Mouse (Mus musculus) embryonic facial prominence, embryonic 11.5 days (tissue): ENCODE measurements around the gene Cenpt. TPM values are rescaled to one million over a fixed set of nuclear protein-coding genes. Genes with fewer than 3 reads are reported as not detected.

Experiments used
- ATAC-seq: fragments of 200-750 bp; cut with Nextera tagmentation; replicated peaks from 2 replicates; pipeline ENCODE4 v1.8.0; 2017; ENCODE audit warnings: low read depth; ENCODE audit not compliant: insufficient number of reproducible peaks, low FRiP score, low TSS enrichment
- DNase-seq: peaks from one replicate; pipeline ENCODE4 v3.0.0-alpha.2; 2015; ENCODE audit warnings: low spot score
- H3K27ac ChIP-seq: fragments of 300-500 bp; sonication (generic); replicated peaks from 2 replicates; pipeline ENCODE4 v1.5.1; 2014; ENCODE audit warnings: mild to moderate bottlenecking, low read depth, low read length, control low read depth
- H3K27me3 ChIP-seq: fragments of 300-500 bp; sonication (generic); 2 replicates; pipeline ENCODE4 v1.6.1; 2014; ENCODE audit warnings: mild to moderate bottlenecking, low read length, moderate library complexity, mixed read lengths; ENCODE audit not compliant: control insufficient read depth, insufficient read depth
- H3K36me3 ChIP-seq: fragments of 300-500 bp; sonication (generic); replicated peaks from 2 replicates; pipeline ENCODE4 v1.6.1; 2014; ENCODE audit warnings: low read depth, mild to moderate bottlenecking, low read length, moderate library complexity, mixed read lengths; ENCODE audit not compliant: control insufficient read depth, insufficient read depth
- H3K4me1 ChIP-seq: fragments of 300-500 bp; sonication (generic); 2 replicates; pipeline ENCODE4 v1.6.1; 2014; ENCODE audit warnings: low read length, mixed read lengths; ENCODE audit not compliant: control insufficient read depth, insufficient read depth
- H3K4me2 ChIP-seq: fragments of 300-500 bp; sonication (generic); 2 replicates; pipeline ENCODE4 v1.6.1; 2014; ENCODE audit warnings: low read depth, mild to moderate bottlenecking, control low read depth, low read length, moderate library complexity
- H3K4me3 ChIP-seq: fragments of 300-500 bp; sonication (generic); 2 replicates; pipeline ENCODE4 v1.5.1; 2014; ENCODE audit warnings: low read depth, low read length, control low read depth
- H3K9ac ChIP-seq: fragments of 300-500 bp; sonication (generic); replicated peaks from 2 replicates; pipeline ENCODE4 v1.6.1; 2014; ENCODE audit warnings: mild to moderate bottlenecking, control low read depth, low read length
- H3K9me3 ChIP-seq: fragments of 300-500 bp; sonication (generic); replicated peaks from 2 replicates; pipeline ENCODE4 v1.6.1; 2016; ENCODE audit warnings: mild to moderate bottlenecking, low read length, inconsistent platforms, mixed read lengths; ENCODE audit not compliant: control insufficient read depth
- WGBS: fragments of 180-500 bp; shearing (Covaris S2); extraction: QIAGEN DNeasy Blood & Tissue Kit; methylation state at CpG from one replicate; pipeline ENCODE4 v1.1.7; 2014; 5-methylcytosine and 5-hydroxymethylcytosine counted together
- polyA plus RNA-seq: library from polyadenylated mRNA; unstranded; fragments of >200 nt; fragmentation: Nextera tagmentation; extraction: Ambion mirVana; gene quantifications from 2 replicates; pipeline ENCODE4 v1.2.1, GENCODE M21; 2014

The Cenpt gene
- polyA plus RNA-seq, 1 experiment from 2014 or later, result 50.8 TPM

GRCm38 (mm10) chr8:105826379-105826778, 26.7 kb downstream of the Cenpt start:
- peak overlapping the region; percentile 85 for H3K9ac ChIP-seq
- no peaks in the 10 kb centered on the region for H3K27me3 ChIP-seq
- H3K4me1 ChIP-seq, result no peaks in the 10 kb centered on the region
- H3K9me3 ChIP-seq, result no peaks in the 10 kb centered on the region
- DNase-seq, result no peak
- H3K36me3 ChIP-seq, result peaks cover 3% of the 10 kb centered on the region
- peak overlapping the region; percentile 78 for H3K4me2 ChIP-seq
- 10% methylated on average over 4 of the region's 4 CpGs for WGBS
- ATAC-seq, result no peak
- H3K27ac ChIP-seq, result no peak overlapping the region
- H3K4me3 ChIP-seq, result peak overlapping the region; percentile 86

- no peak overlapping the region; the same call in 1 of the 2 replicates for H3K4me3 ChIP-seq
- H3K36me3 ChIP-seq, result peaks cover 3% of the 10 kb centered on the region
- H3K27me3 ChIP-seq, result no peaks in the 10 kb centered on the region
- no peaks in the 10 kb centered on the region for H3K4me1 ChIP-seq
- DNase-seq, result no peak
- H3K4me2 ChIP-seq, result peak overlapping the region; percentile 78; the same call in 1 of the 2 replicates
- 82% methylated on average over 4 of the region's 4 CpGs for WGBS
- no peak overlapping the region for H3K9ac ChIP-seq
- no peak for ATAC-seq
- no peaks in the 10 kb centered on the region for H3K9me3 ChIP-seq
- H3K27ac ChIP-seq, result no peak overlapping the region
These were observed 27.6 kb downstream of the Cenpt start for GRCm38 (mm10) chr8:105825506-105825905.

GRCm38 (mm10) chr8:105820925-105821324, 32.2 kb downstream of the Cenpt start:
- 100% methylated on average over 1 of the region's 1 CpGs for WGBS
- no peak overlapping the region for H3K27ac ChIP-seq
- DNase-seq (no peak), ATAC-seq (peak; percentile 70)
- H3K36me3 ChIP-seq, result peaks cover 3% of the 10 kb centered on the region
- no peak overlapping the region for H3K4me2 ChIP-seq
- no peaks in the 10 kb centered on the region for H3K9me3 ChIP-seq
- H3K27me3 ChIP-seq, result no peaks in the 10 kb centered on the region
- H3K4me3 ChIP-seq, result no peak overlapping the region
- no peak overlapping the region for H3K9ac ChIP-seq
- H3K4me1 ChIP-seq, result no peaks in the 10 kb centered on the region

DNA sequence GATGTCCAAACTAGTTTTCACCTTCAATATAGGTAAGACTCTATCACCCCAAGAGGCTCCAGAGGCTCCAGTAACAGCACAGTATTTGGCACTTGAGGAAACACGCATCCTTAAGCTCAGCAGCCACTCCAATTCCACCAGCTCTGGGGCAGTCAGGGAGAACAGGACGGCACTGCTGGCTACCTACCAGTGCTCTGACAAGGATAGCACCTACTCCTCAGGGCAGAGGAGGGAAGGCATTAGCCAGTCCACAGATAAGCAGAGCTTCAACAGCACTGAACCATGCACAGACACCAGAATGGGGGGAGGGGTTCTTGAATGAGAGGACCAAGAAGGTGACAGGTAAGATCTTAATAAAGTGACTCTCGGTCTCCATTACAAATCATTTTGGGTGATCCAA, 33.4 kb downstream of the Cenpt start:
- Histone ChIP-seq H3K9ac (no peak overlapping the region), H3K27me3 (no peaks in the 10 kb centered on the region), H3K4me1 (no peaks in the 10 kb centered on the region), H3K36me3 (peaks cover 3% of the 10 kb centered on the region), H3K27ac (no peak overlapping the region), H3K4me3 (no peak overlapping the region), H3K9me3 (no peaks in the 10 kb centered on the region), H3K4me2 (no peak overlapping the region)
- ATAC-seq, result no peak
- no peak for DNase-seq
- WGBS, result 92% methylated on average over 3 of the region's 3 CpGs

GRCm38 (mm10) chr8:105813241-105813640, 39.8 kb downstream of the Cenpt start:
- no peak overlapping the region for H3K27ac ChIP-seq
- WGBS, result 94% methylated on average over 6 of the region's 6 CpGs
- H3K36me3 ChIP-seq, result no peaks in the 10 kb centered on the region
- no peaks in the 10 kb centered on the region for H3K9me3 ChIP-seq
- DNase-seq (no peak), ATAC-seq (no peak)
- no peak overlapping the region for H3K9ac ChIP-seq
- no peak overlapping the region for H3K4me2 ChIP-seq
- no peaks in the 10 kb centered on the region for H3K27me3 ChIP-seq
- no peaks in the 10 kb centered on the region for H3K4me1 ChIP-seq
- H3K4me3 ChIP-seq, result no peak overlapping the region

DNA sequence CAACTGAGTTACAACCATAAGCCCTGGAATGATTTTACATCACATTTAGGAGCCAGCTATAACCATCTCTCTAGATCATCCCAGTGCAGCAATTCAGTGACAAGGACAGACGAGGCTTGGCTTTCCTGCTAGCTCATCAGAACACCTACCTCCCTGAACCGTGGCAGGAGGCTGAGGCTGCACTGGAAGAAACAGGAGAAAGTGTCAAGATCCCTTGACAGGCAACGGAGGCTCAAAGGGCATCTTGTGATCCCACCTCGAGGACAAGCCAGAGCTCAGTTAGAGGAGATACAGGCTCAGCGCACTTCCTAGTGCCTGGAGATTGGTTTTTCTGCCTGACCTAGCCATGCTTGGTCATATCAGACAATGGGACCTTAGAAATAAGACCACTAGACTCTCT, 40.6 kb downstream of the Cenpt start:
- DNase-seq (no peak), ATAC-seq (no peak)
- H3K4me2 ChIP-seq, result no peak overlapping the region
- H3K36me3 ChIP-seq, result no peaks in the 10 kb centered on the region
- no peaks in the 10 kb centered on the region for H3K4me1 ChIP-seq
- H3K27me3 ChIP-seq, result no peaks in the 10 kb centered on the region
- WGBS, result 93% methylated on average over 5 of the region's 5 CpGs
- no peaks in the 10 kb centered on the region for H3K9me3 ChIP-seq
- H3K27ac ChIP-seq, result no peak overlapping the region
- no peak overlapping the region for H3K4me3 ChIP-seq
- no peak overlapping the region for H3K9ac ChIP-seq

GRCm38 (mm10) chr8:105811543-105811942, 41.5 kb downstream of the Cenpt start:
- Histone ChIP-seq H3K4me1 (no peaks in the 10 kb centered on the region), H3K9ac (no peak overlapping the region), H3K9me3 (no peaks in the 10 kb centered on the region), H3K4me3 (no peak overlapping the region), H3K27me3 (no peaks in the 10 kb centered on the region), H3K27ac (no peak overlapping the region), H3K36me3 (no peaks in the 10 kb centered on the region), H3K4me2 (no peak overlapping the region)
- no peak for DNase-seq
- 82% methylated on average over 3 of the region's 3 CpGs for WGBS
- no peak for ATAC-seq

DNA sequence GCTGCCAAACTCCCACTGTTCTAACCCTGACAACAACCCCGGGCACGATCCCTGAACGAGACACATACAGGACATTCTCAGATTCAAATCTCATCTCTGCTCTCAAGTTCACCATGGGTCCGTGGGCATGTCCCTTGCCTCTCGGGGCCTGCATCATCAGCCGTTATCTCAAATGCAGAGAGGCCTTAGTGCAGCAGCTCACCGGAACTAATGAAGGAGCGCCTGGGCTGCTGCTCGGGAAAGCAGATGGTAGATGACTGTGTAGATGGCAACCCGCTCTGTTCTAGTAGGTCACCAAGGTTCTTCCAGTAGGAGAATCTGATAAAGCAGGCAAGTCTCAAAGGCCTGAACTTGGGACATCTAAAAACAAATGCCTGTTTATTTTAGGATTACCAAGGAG, 42.0 kb downstream of the Cenpt start:
- no peak overlapping the region for H3K4me2 ChIP-seq
- no peaks in the 10 kb centered on the region for H3K36me3 ChIP-seq
- 90% methylated on average over 10 of the region's 10 CpGs for WGBS
- H3K4me1 ChIP-seq, result no peaks in the 10 kb centered on the region
- no peak overlapping the region for H3K9ac ChIP-seq
- H3K27ac ChIP-seq, result no peak overlapping the region
- H3K4me3 ChIP-seq, result no peak overlapping the region
- DNase-seq (no peak), ATAC-seq (no peak)
- H3K27me3 ChIP-seq, result no peaks in the 10 kb centered on the region
- no peaks in the 10 kb centered on the region for H3K9me3 ChIP-seq
